Mouse (Mus musculus) intestine, embryonic 16.5 days (tissue): ENCODE measurements at regions not wholly inside any gene's neighbourhood (a gene's known extent, or its start where the extent isn't known, plus 50 kb on each side); places are given as distances from the start of the nearest gene placed in this dataset.
"Not testable (repeated sequence)": the region's sequence is repeated elsewhere in the genome, so short reads cannot be mapped to it uniquely, and the experiment has no call there.

ENCODE experiments used
- ATAC-seq: fragments of 200-750 bp; cut with Nextera tagmentation; 2 replicates; pipeline ENCODE4 v1.8.0; 2017; ENCODE audit warnings: moderate TSS enrichment, moderate library complexity
- H3K27ac ChIP-seq: fragments of 300-500 bp; sonication (generic); 2 replicates; pipeline ENCODE4 v1.5.1; 2014; ENCODE audit warnings: mild to moderate bottlenecking, low read length
- H3K27me3 ChIP-seq: fragments of 300-500 bp; sonication (generic); replicated peaks from 2 replicates; pipeline ENCODE4 v1.6.1; 2014; ENCODE audit warnings: low read length, control low read depth, mixed read lengths; ENCODE audit not compliant: control insufficient read depth, insufficient read depth
- H3K36me3 ChIP-seq: fragments of 300-500 bp; sonication (generic); 2 replicates; pipeline ENCODE4 v1.6.1; 2014; ENCODE audit warnings: low read length, control low read depth; ENCODE audit not compliant: control insufficient read depth, insufficient read depth
- H3K4me1 ChIP-seq: fragments of 300-500 bp; sonication (generic); 2 replicates; pipeline ENCODE4 v1.6.1; 2014; ENCODE audit warnings: low read length, control low read depth, mixed read lengths; ENCODE audit not compliant: control insufficient read depth, insufficient read depth
- H3K4me2 ChIP-seq: fragments of 300-500 bp; sonication (generic); 2 replicates; pipeline ENCODE4 v1.6.1; 2014; ENCODE audit warnings: low read depth, low read length, control low read depth
- H3K4me3 ChIP-seq: fragments of 300-500 bp; sonication (generic); 2 replicates; pipeline ENCODE4 v1.5.1; 2014; ENCODE audit warnings: mild to moderate bottlenecking, low read length
- H3K9ac ChIP-seq: fragments of 300-500 bp; sonication (generic); 2 replicates; pipeline ENCODE4 v1.6.1; 2014; ENCODE audit warnings: low read depth, low read length
- H3K9me3 ChIP-seq: fragments of 300-500 bp; sonication (generic); 2 replicates; pipeline ENCODE4 v1.6.1; 2016; ENCODE audit warnings: low read length, control low read depth; ENCODE audit not compliant: control insufficient read depth
- WGBS: fragments of 180-500 bp; shearing (Covaris S2); extraction: QIAGEN DNeasy Blood & Tissue Kit; methylation state at CpG from one replicate; pipeline ENCODE4 v1.1.7; 2014; 5-methylcytosine and 5-hydroxymethylcytosine counted together

DNA sequence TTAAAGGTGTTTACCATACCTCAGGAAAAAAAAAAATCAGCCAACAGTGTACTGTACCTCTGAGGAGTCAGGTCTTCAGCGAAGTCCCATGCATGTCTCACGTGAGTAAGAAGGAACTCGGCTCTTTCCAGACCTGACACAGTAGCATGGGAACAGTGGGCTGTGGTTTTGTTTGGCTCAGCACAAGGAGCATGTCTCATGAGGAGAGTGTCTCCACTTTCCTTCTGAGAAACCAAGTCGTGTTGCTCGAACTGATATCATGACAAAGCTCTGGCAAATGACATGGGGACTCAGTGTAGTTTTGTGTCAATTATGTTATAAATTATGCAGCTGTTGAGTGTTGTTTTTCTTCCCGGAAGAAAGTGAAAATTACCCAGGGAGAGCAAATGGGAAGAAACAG, 316.0 kb downstream of the Pros1 start:
- no peaks in the 10 kb centered on the region for H3K9me3 ChIP-seq
- H3K4me2 ChIP-seq = no peak overlapping the region
- H3K27ac ChIP-seq = no peak overlapping the region
- no peaks in the 10 kb centered on the region for H3K4me1 ChIP-seq
- no peak for ATAC-seq
- no peaks in the 10 kb centered on the region for H3K36me3 ChIP-seq
- WGBS = 62% methylated on average over 6 of the region's 6 CpGs
- no peaks in the 10 kb centered on the region for H3K27me3 ChIP-seq
- no peak overlapping the region for H3K4me3 ChIP-seq
- H3K9ac ChIP-seq = no peak overlapping the region

DNA sequence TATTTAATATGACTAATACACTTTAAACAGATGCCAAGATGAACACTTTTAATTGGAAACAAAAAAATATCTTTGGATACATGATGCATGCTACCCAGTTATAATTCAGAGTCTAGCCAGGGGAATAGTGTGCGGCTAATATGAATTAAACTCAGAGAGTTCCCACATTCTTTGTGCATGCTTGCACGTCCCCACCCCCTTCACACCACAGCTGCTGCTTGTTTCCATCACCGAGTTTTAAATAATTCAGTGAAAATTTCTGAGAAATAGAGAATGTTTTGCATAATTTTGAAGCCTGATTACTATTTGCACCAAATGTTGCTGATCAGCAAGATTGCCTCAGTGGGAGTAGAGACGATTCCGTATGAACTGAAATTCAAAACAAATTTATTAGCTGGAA, 325.1 kb downstream of the Pros1 start:
- Histone ChIP-seq H3K27me3 (no peaks in the 10 kb centered on the region), H3K4me3 (no peak overlapping the region), H3K9me3 (no peaks in the 10 kb centered on the region), H3K4me2 (no peak overlapping the region), H3K36me3 (no peaks in the 10 kb centered on the region), H3K27ac (no peak overlapping the region), H3K9ac (no peak overlapping the region), H3K4me1 (no peaks in the 10 kb centered on the region)
- ATAC-seq = no peak
- WGBS = 61% methylated on average over 5 of the region's 5 CpGs

DNA sequence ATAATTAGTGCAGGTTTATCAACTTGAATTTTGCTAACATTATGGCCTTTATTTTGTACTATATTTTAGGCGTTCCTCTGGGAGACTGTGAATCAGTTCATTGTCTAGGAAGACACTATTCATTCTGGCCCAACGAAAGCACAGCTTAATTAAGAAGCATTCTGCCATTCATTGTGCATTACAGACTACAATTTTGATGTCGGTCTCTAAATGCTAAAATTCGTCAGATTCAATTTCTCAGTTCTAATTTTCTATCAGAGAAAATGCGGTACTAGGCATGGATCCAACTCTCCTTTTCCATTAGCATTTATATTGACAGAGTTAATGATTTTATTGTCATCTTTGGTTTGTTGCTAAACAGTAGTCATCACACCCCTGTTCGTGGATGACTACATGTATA, 337.1 kb downstream of the Pros1 start:
- no peak overlapping the region for H3K4me3 ChIP-seq
- H3K27me3 ChIP-seq = no peaks in the 10 kb centered on the region
- no peaks in the 10 kb centered on the region for H3K4me1 ChIP-seq
- H3K27ac ChIP-seq = no peak overlapping the region
- H3K9me3 ChIP-seq = no peaks in the 10 kb centered on the region
- no peak for ATAC-seq
- no peak overlapping the region for H3K4me2 ChIP-seq
- H3K9ac ChIP-seq = no peak overlapping the region
- H3K36me3 ChIP-seq = no peaks in the 10 kb centered on the region
- WGBS = 81% methylated on average over 6 of the region's 6 CpGs

DNA sequence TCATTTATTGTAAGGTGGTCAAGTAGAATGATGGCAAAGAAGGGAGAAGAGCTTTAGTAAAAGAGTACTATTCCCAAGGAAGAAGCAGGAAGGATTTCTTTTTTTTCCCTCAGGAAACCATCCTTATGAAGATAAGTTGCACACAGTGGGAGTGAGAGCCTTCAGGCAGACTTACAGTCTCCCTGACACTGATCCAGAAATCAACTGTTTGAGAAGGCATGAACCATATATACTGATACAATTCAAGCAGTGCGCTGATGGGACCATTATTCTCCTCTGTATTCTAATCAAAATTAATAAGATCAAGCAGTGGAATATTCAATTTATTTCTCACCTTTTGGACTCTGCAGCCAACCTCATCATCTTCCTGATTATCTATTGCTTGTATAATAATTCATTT, 337.5 kb downstream of the Pros1 start:
- 80% methylated on average over 1 of the region's 1 CpGs for WGBS
- Histone ChIP-seq H3K27ac (no peak overlapping the region), H3K9ac (no peak overlapping the region), H3K9me3 (no peaks in the 10 kb centered on the region), H3K4me2 (no peak overlapping the region), H3K36me3 (no peaks in the 10 kb centered on the region), H3K27me3 (no peaks in the 10 kb centered on the region), H3K4me3 (no peak overlapping the region), H3K4me1 (no peaks in the 10 kb centered on the region)
- no peak for ATAC-seq

DNA sequence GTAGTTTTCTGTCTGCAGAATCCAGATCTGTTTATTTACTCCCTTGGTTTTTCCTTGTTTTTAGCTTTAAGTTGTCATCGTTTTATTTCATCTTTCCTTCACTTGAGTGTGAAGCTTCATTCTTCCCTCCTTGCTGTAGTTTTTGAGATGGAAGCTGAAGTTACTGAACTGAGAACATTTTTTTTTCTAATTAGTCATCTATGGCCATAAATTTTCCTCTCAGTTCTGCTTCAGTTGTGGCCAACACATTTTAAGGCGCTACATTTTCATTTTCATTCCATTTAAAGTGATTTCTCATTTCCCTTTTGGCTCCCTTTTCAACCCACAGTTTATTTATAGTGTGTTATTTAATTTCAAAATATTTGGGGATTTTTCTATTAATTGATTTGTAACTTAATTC, 340.5 kb downstream of the Pros1 start:
- no peak for ATAC-seq
- no peak overlapping the region for H3K27ac ChIP-seq
- H3K4me1 ChIP-seq = no peaks in the 10 kb centered on the region
- no peak overlapping the region for H3K4me3 ChIP-seq
- H3K4me2 ChIP-seq = no peak overlapping the region
- no peaks in the 10 kb centered on the region for H3K9me3 ChIP-seq
- WGBS = 78% methylated on average over 2 of the region's 2 CpGs
- H3K9ac ChIP-seq = no peak overlapping the region
- H3K27me3 ChIP-seq = no peaks in the 10 kb centered on the region
- H3K36me3 ChIP-seq = no peaks in the 10 kb centered on the region

DNA sequence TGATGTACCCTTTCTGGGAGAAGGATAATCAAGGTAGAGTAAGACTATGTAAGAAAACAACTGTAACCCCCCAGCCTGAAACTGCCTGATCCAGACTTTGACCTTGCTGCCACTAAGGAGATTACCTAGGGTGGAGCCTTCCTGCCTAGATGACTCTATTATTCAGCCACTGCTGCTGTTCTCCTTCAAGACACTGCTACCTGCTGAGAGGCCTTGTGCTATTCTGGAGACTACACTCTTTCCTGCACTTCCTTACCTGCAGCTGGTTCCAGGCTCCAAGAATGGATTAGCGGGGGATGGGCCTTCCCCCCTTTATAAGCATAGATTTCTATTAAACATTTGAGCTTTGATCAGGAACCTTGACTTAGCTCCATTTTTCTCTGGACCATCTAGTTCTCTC, 359.4 kb downstream of the Pros1 start:
- not testable (repeated sequence) for H3K4me3 ChIP-seq, H3K9me3 ChIP-seq, H3K27me3 ChIP-seq, H3K4me1 ChIP-seq, ATAC-seq, H3K27ac ChIP-seq, H3K36me3 ChIP-seq, H3K4me2 ChIP-seq, H3K9ac ChIP-seq
- WGBS = 97% methylated on average over 1 of the region's 1 CpGs

DNA sequence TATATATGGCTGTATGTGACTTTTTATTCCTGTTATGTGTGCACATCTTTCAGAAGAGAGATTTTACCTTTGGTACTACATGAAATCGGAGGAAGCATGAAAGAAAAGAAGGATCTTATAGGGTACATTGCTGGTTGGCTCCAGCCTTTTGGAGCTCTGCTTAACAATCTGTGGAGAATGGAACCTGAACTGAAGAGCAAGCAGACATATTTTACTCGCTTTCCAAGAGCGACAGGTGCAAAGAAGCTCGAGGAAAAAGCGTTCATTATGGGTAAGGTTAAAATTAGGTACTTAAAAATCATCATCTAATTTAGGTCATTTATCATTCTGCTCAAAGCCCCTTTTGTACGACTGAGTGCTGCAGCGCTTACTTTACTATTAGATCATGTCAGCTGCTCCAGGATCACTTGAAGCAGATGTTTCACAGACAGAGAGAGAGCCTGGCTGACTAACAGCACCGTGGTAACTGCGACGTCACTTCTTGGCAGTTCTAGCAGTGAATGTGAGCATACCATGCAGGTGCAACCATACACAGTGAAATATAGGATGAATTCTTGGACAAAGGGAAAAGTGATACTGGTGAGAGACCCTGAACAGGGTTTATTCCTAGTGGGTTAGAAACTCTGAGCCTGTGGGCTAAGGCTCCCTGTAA, 366.2 kb downstream of the Pros1 start:
- H3K4me2 ChIP-seq = no peak overlapping the region
- WGBS = 52% methylated on average over 10 of the region's 10 CpGs
- no peaks in the 10 kb centered on the region for H3K9me3 ChIP-seq
- no peaks in the 10 kb centered on the region for H3K27me3 ChIP-seq
- H3K4me1 ChIP-seq = no peaks in the 10 kb centered on the region
- H3K27ac ChIP-seq = no peak overlapping the region
- no peak overlapping the region for H3K9ac ChIP-seq
- no peak overlapping the region for H3K4me3 ChIP-seq
- H3K36me3 ChIP-seq = no peaks in the 10 kb centered on the region
- no peak for ATAC-seq

DNA sequence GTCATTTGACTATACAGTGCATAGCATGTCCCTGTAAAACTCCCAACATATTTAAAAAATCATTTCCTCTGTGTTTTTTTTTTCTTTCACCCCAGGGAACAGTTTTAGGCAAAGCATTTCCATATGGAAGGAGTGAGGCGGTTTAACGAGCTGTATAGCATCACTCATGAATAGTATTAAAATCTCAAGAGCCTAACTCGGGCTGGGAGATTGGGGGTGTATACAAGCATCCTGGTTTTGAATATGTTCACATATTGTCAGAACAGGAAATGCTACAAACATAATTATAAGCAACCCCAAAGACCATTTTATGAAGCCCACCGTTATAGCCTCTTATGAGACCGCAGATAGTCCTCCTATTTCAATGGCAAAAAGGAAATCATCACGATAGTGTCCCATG, 370.5 kb downstream of the Pros1 start:
- 79% methylated on average over 6 of the region's 6 CpGs for WGBS

DNA sequence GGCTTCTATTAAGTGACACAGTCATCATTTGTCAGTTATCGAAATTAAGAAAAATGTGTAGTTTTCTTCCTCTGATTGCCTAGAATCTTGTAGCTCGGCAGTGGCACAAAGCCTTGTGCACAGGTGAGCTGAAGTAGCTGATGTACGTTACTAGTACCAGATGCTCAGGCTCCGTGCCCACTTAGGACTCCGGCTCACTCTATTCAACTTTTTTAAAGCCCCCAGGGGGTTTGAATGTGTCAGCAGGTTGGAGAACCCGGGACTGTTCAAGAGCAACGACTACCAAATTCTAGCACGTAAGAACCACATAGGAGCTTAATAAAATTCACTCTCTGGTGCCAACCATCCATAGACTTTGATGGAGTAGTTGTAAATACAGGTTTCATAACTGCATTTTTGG, 371.0 kb downstream of the Pros1 start:
- Histone ChIP-seq H3K4me1 (no peaks in the 10 kb centered on the region), H3K9ac (no peak overlapping the region), H3K9me3 (no peaks in the 10 kb centered on the region), H3K36me3 (no peaks in the 10 kb centered on the region), H3K4me3 (no peak overlapping the region), H3K27me3 (no peaks in the 10 kb centered on the region), H3K27ac (no peak overlapping the region), H3K4me2 (no peak overlapping the region)
- 87% methylated on average over 8 of the region's 8 CpGs for WGBS
- no peak for ATAC-seq

More for the DNA sequence above, 370.5 kb downstream of the Pros1 start:
- Histone ChIP-seq H3K4me3 (no peak overlapping the region), H3K27ac (no peak overlapping the region), H3K36me3 (no peaks in the 10 kb centered on the region), H3K9me3 (no peaks in the 10 kb centered on the region), H3K9ac (no peak overlapping the region), H3K4me1 (no peaks in the 10 kb centered on the region), H3K27me3 (no peaks in the 10 kb centered on the region), H3K4me2 (no peak overlapping the region)
- no peak for ATAC-seq

DNA sequence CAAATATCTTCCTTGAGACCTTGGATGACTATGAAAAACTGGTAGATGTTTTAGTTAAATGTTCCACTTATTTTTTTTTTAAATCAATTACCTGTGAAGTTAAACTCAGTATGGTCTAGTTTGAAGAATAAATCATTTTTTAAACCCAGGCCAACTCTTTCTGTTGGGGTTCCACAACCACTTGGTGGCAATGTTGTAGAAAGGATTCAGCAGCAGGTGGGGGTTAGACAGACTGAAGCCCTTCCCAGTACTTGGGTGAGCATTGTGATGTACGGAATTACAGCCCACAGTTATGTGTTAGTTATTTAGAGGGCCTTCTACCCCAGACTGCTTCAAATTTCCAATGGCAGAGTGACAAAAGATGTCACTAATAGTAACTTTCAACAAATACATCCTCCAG, 375.0 kb downstream of the Pros1 start:
- no peak for ATAC-seq
- no peaks in the 10 kb centered on the region for H3K4me1 ChIP-seq
- no peaks in the 10 kb centered on the region for H3K36me3 ChIP-seq
- H3K4me2 ChIP-seq = no peak overlapping the region
- no peak overlapping the region for H3K9ac ChIP-seq
- H3K27ac ChIP-seq = no peak overlapping the region
- WGBS = 32% methylated on average over 1 of the region's 1 CpGs
- no peaks in the 10 kb centered on the region for H3K9me3 ChIP-seq
- H3K4me3 ChIP-seq = no peak overlapping the region
- no peaks in the 10 kb centered on the region for H3K27me3 ChIP-seq
